Mouse (Mus musculus) liver, embryonic 11.5 days (tissue): ENCODE measurements at regions not wholly inside any gene's neighbourhood (a gene's known extent, or its start where the extent isn't known, plus 50 kb on each side); places are given as distances from the start of the nearest gene placed in this dataset.

Source experiments
- ATAC-seq: fragments of 200-750 bp; cut with Nextera tagmentation; replicated peaks from 2 replicates; pipeline ENCODE4 v1.8.0; 2017; ENCODE audit warnings: moderate number of reproducible peaks, mild to moderate bottlenecking, moderate TSS enrichment, moderate library complexity; ENCODE audit not compliant: low FRiP score
- DNase-seq: peaks from one replicate; pipeline ENCODE4 v3.0.0-alpha.2; 2017; ENCODE audit warnings: low spot score
- H3K27ac ChIP-seq: fragments of 300-500 bp; sonication (generic); 2 replicates; pipeline ENCODE4 v1.5.1; 2014; ENCODE audit warnings: mild to moderate bottlenecking, low read depth, low read length, control low read depth
- H3K27me3 ChIP-seq: fragments of 300-500 bp; sonication (generic); replicated peaks from 2 replicates; pipeline ENCODE4 v1.6.1; 2014; ENCODE audit warnings: low read length, mixed read lengths; ENCODE audit not compliant: control insufficient read depth, insufficient read depth
- H3K36me3 ChIP-seq: fragments of 300-500 bp; sonication (generic); 2 replicates; pipeline ENCODE4 v1.6.1; 2014; ENCODE audit warnings: mild to moderate bottlenecking, low read length, moderate library complexity, mixed read lengths; ENCODE audit not compliant: control insufficient read depth, insufficient read depth
- H3K4me1 ChIP-seq: fragments of 300-500 bp; sonication (generic); replicated peaks from 2 replicates; pipeline ENCODE4 v1.6.1; 2014; ENCODE audit warnings: low read length, mixed read lengths; ENCODE audit not compliant: control insufficient read depth, insufficient read depth
- H3K4me2 ChIP-seq: fragments of 300-500 bp; sonication (generic); 2 replicates; pipeline ENCODE4 v1.6.1; 2014; ENCODE audit warnings: mild to moderate bottlenecking, control low read depth, moderate library complexity
- H3K4me3 ChIP-seq: fragments of 300-500 bp; sonication (generic); 2 replicates; pipeline ENCODE4 v1.5.1; 2014; ENCODE audit warnings: low read depth, low read length, control low read depth
- H3K9ac ChIP-seq: fragments of 300-500 bp; sonication (generic); 2 replicates; pipeline ENCODE4 v1.6.1; 2014; ENCODE audit warnings: low read depth, low read length, control low read depth
- H3K9me3 ChIP-seq: fragments of 300-500 bp; sonication (generic); 2 replicates; pipeline ENCODE4 v1.6.1; 2016; ENCODE audit warnings: low read length, inconsistent platforms, mixed read lengths; ENCODE audit not compliant: control insufficient read depth
- WGBS: fragments of 180-500 bp; shearing (Covaris S2); extraction: QIAGEN DNeasy Blood & Tissue Kit; methylation state at CpG from one replicate; pipeline ENCODE4 v1.1.7; 2014; 5-methylcytosine and 5-hydroxymethylcytosine counted together

DNA sequence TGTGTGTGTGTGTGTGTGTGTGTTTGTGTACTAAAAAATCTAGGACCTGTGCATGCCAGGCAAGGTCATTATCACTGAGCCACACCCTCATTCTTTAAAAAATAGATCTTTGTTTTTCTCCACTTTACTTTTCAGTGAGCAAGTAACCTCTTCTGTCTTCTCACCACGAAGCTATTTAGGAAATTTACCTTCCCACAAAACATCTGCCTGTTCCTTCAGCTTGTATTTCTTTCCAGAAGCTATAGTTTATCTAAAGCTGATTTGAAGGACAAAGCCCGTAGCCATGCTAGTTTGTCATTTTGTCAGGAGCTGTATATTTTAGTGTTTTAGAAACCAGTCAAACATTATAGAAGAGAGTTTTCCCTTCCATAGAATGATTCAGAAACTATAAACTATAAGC, 455.0 kb downstream of the Wdr20rt start:
- Histone ChIP-seq H3K9ac (no peak overlapping the region), H3K36me3 (no peaks in the 10 kb centered on the region), H3K27me3 (no peaks in the 10 kb centered on the region), H3K9me3 (no peaks in the 10 kb centered on the region), H3K4me2 (no peak overlapping the region), H3K4me1 (no peaks in the 10 kb centered on the region), H3K4me3 (no peak overlapping the region), H3K27ac (no peak overlapping the region)
- no peak for DNase-seq
- ATAC-seq, result no peak
- 58% methylated on average over 2 of the region's 2 CpGs for WGBS

DNA sequence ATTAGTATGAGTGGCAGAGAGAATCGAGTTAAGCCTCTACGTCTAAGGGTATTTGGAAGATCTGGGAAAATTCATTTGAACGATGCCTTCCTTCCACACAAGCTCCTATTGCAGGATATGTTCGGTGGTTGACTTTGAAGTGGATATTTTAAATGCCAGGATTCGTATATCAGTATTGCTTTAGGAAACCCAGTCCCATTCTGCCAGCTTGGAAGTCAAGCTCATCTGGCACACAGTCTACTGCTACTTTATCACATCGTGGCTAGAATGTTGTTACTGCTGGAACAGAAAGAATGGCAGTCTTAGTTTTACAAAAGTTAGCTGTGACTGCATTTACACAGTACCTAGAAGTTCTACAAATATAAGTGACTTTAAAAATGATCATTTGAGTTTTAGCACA, 456.5 kb downstream of the Wdr20rt start:
- WGBS, result 80% methylated on average over 6 of the region's 6 CpGs
- no peaks in the 10 kb centered on the region for H3K4me1 ChIP-seq
- H3K36me3 ChIP-seq, result no peaks in the 10 kb centered on the region
- no peak overlapping the region for H3K27ac ChIP-seq
- H3K27me3 ChIP-seq, result no peaks in the 10 kb centered on the region
- DNase-seq (no peak), ATAC-seq (no peak)
- no peak overlapping the region for H3K9ac ChIP-seq
- H3K4me2 ChIP-seq, result no peak overlapping the region
- no peaks in the 10 kb centered on the region for H3K9me3 ChIP-seq
- no peak overlapping the region for H3K4me3 ChIP-seq

DNA sequence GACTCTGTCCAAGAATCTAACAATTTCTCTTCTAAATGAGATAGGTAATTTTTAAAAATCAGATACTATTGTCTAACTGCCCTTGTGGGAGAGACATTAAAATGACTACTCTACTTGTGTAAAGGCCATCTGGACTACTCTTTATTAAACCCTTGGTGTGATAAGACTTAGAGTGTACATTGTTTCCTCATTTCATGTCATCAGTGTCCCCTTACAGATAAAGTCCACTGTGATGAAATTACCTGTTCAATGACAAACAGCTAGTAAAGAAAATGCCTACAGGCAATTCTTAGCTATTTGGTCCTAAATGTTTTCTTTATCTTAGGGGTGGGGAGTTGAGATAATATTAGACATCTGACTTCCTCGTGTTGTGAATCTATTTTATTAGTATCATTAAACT, 479.7 kb downstream of the Wdr20rt start:
- no peaks in the 10 kb centered on the region for H3K4me1 ChIP-seq
- ATAC-seq (no peak), DNase-seq (no peak)
- no peak overlapping the region for H3K4me3 ChIP-seq
- no peaks in the 10 kb centered on the region for H3K9me3 ChIP-seq
- no peak overlapping the region for H3K4me2 ChIP-seq
- no peak overlapping the region for H3K27ac ChIP-seq
- H3K36me3 ChIP-seq, result no peaks in the 10 kb centered on the region
- WGBS, result 51% methylated on average over 1 of the region's 1 CpGs
- no peaks in the 10 kb centered on the region for H3K27me3 ChIP-seq
- no peak overlapping the region for H3K9ac ChIP-seq

DNA sequence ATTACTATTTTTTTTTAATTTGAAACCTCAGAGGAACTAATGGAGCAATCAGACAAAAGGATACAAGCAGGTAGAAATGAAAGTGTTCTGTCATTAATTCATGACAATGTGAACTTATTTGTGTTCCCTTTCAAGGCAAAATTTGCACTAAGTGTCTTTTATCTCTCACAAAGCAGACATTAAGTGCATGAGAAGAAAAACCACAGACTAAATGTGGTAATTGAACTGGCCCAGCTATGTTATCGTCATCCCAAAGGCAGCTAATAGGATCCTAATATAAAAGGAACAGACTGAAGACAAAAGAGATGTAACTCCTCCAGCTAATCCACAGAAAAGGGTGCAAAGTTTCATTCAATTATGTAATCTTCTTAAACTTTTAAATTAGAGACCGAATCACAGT, 487.0 kb downstream of the Wdr20rt start:
- ATAC-seq (no peak), DNase-seq (no peak)
- Histone ChIP-seq H3K9ac (no peak overlapping the region), H3K27ac (no peak overlapping the region), H3K9me3 (no peaks in the 10 kb centered on the region), H3K4me2 (no peak overlapping the region), H3K4me1 (no peaks in the 10 kb centered on the region), H3K27me3 (no peaks in the 10 kb centered on the region), H3K4me3 (no peak overlapping the region), H3K36me3 (no peaks in the 10 kb centered on the region)
- 74% methylated on average over 2 of the region's 2 CpGs for WGBS
